Mouse (Mus musculus) cerebellum, adult 11 months (tissue): ENCODE data around the gene Hist3h2a.

Experiments
- DNase-seq: peaks from one replicate; pipeline ENCODE4 v3.0.0; 2022

Gene Hist3h2a

DNA sequence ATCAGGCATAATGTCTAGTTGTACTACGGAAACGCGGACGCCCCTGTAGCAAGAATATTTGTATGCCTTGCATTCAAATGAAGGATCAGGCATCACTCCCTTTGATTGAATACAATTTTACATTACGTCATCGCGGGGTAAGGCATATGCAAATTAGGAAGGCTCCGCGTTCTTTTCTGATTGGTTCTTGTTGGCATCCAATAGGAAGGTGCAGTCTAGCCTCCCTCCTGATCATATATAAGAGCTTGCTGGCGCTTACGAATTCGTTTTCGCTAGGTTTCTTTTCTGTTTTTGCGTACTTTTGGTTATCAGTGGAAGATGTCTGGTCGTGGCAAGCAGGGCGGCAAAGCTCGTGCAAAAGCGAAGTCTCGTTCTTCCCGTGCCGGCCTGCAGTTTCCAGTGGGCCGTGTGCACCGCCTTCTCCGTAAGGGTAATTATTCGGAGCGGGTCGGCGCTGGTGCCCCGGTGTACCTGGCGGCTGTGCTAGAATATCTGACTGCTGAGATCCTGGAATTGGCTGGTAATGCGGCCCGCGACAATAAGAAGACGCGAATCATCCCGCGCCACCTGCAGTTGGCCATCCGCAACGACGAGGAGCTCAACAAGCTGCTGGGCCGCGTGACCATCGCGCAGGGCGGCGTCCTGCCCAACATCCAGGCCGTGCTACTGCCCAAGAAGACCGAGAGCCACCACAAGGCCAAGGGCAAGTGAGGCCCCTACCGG lies at the start of gene Hist3h2a, which contains the start of gene Trim17:
Gene Hist3h2a, plus strand, starts transcription at position 266 of the 723 bp plus-strand sequence.
Gene Trim17, plus strand, starts transcription at position 266 of the 723 bp plus-strand sequence.
- DNase-seq, result peak; percentile 90

DNA sequence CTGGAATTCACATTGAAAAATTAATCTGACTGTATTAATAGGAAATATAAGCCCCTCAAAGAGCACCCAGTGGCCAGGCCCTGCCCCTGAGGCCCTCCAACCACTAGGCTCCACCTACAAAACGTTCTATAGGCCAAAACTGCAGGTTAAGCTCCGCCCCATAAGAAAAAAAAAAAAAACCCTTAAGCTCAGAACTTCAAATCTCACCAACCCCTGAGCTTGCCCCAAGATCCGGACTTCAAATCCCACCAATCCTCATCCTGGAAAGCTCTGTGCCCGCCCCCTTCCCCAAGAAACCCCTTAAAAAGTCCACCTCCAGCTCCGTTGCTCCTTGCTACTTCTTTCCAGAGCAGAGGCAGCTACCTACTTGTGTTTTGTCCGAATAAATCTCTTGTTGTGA lies 49.6 kb upstream of the Hist3h2a start:
- DNase-seq, result no peak

DNA sequence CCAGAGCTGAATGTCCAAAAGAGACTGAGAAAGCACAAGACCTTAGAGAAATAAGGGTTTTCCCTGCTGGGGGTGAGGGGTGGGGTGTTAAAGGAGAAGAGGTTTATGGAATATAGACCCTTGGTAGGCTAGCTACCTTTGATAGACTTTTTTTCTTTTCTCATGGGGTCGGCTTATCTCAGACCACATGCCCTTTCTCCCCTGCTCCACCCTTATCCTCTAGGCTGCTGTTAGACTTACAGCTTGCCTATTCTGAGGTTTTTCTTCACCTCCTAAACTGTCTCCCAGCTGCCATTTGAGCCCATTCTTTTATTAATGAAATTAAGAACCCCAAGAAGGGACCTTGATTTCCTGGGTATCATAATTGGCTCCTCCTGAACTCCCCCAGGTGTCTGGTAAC lies 40.7 kb upstream of the Hist3h2a start:
- no peak for DNase-seq

DNA sequence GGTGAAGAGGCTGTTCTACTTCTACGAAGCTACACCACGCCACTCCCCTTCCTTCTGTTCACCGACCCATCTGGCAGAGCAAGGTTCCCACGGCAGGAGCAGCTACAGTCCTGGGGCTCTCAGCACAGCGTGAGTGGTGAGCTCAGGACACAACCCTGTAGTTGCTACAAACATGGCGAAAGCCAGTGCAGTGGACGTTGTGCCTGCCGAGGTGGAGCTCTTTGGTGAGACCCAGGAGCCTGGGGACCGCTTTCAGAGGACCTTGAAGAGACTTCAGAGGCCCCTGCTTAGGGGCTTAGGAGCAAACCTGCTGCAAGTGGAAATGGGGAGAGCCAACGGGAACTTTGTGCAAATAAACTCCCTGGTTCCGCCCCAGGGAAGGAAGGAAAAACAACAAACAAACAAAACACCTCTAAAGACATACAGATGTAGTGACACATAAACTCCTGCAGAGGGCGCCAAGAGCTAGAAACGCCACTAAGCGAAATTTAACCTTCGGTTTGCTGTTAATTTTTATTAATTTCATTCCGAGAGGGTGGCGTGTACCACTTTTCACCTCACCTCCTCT lies 39.9 kb upstream of the Hist3h2a start:
- no peak for DNase-seq

DNA sequence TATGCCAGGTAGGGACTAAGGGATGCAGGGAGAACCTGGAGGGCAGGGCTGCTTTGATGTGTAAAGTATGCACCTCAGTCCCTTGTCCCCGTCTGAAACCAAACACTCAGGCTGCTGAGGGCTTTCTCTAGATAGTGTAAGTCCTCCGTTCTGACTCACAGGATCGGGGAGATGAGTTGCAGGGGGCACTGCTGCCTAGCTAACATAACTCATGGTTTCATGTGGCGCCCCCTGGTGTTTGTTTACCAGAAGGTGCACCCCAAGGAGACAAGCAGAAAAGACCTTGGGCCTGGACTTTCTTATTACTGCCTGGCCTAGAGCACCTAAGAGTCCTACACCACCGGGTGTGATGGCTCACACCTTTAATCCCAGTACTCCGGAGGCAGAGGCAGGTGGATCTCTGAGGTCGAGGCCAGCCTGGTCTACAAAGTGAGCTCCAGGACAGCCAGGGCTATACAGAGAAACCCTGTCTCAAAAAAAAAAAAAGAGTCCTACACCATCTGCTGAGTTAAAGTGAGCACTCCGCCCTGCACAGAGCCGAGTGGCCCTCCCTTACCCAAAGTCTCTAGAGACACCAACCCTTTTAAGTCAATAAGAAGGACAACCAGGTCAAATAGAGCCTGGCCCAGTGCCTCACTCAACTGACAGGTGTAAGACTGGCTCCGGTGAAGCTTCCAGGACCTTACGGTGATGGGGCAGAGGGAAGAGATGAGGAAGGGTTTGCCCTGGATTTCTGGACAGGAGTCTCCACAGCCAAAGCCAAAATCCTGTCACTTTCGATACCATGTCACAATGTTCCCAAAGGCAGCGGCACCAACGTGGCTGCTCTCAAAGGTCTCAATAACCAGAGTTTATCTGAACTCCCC lies 37.4 kb upstream of the Hist3h2a start:
- no peak for DNase-seq

DNA sequence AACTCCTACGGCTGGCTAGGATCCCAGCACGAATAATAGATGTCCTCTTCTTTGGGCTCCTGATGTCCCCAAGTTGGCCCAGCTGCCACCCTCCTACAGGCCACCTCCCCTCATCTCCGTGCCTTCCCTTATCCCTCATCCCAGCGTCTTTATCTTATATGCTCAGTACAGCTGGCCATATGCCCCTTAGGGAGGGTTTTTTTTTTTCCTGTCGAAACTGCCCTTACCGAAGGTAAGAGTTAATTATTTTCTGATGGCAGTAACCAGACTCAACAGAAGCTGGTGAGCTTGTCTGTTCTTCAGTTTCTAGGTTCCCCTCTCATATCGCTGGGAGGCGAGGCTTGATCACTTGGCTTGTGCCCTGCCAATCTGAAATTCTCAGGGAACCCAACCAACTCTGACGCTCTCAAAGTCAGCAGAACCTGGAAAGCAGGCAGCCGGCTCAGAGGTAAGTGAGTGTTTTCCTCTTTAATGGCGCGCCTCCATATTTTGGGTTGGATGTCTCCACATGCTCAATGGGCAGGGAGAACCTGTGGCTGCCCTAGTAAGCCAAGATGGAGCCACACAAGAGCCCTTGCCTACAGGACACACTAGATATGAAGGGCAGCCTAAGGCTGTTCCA lies 36.6 kb upstream of the Hist3h2a start, which contains the start of gene Btnl10:
Gene Btnl10, plus strand, starts transcription at position 164 of the 622 bp plus-strand sequence.
- DNase-seq, result no peak

DNA sequence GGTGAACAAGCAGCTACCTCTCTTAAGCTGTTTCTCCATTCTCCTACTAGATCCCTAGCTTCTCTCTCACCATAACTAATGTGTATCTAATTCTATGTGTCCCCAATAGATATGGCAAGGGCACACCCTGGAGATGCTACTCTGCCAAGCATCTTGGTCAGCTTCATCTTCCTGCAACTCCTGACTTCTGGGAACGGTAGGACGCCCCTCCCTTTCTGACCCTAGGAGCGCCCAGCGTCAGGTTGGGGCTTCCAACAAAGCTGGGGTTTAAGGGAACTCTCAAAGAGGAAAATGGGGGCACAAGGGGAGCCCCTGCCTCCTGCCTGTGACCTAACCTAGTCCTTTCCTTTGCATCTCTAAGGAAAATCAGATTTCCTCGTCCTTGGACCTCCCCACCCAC lies 35.7 kb upstream of the Hist3h2a start:
- DNase-seq, result no peak

DNA sequence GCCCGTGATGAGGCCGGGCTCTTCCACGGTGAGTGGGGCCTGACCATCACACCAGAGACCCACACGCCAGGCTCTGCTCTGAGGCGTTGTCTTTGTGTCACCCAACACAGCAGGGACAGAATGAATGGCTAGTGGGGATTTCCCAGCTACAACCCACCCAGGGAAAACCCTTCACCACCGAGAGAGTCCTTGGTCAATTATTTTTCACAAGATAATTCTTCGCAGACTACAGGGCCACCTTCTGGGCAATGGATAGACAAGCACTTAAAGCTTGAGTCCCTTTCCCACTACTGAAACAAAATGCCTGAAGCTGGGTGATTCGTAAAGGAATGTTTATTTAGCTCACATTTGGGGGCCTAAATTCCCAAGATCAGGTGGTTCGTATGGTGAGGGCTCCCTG lies 32.1 kb upstream of the Hist3h2a start:
- DNase-seq, result no peak

DNA sequence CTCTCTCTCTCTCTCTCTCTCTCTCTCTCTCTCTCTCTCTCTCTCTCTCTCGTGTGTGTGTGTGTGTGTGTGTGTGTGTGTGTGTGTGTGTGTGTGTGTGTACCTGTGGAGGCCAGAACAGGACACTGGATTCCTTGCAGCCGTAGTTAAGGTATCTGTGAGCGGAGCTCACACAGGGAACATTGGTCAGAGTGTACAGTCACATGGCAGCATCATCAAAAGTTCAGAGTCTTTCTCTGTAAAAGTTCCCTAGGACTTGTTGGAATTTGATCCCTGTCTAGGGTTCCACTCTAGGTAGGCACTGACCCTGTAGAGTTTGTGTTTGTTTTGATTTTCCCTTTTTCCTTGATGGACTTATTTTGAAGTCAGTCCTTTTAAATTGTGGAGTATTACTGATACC lies 27.8 kb upstream of the Hist3h2a start:
- DNase-seq, result no peak

DNA sequence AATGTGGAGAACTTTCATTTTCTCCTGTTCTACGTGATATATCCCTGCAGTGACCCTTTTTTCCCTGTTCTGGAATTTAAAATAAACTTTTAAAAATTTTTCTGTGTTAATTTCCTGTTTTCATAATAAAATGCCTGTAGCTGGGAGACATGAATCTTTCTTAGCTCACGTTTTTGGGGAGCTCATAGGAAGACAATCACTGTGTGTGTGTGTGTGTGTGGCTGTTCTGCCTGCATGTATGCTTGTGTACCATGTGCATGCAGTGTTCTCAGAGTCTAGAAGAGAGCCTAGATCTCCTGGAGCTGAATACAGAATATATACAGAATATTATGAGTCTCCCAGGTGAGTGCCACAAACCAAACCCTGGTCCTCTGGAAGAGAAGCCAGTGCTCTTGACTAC lies 27.4 kb upstream of the Hist3h2a start:
- DNase-seq, result no peak

DNA sequence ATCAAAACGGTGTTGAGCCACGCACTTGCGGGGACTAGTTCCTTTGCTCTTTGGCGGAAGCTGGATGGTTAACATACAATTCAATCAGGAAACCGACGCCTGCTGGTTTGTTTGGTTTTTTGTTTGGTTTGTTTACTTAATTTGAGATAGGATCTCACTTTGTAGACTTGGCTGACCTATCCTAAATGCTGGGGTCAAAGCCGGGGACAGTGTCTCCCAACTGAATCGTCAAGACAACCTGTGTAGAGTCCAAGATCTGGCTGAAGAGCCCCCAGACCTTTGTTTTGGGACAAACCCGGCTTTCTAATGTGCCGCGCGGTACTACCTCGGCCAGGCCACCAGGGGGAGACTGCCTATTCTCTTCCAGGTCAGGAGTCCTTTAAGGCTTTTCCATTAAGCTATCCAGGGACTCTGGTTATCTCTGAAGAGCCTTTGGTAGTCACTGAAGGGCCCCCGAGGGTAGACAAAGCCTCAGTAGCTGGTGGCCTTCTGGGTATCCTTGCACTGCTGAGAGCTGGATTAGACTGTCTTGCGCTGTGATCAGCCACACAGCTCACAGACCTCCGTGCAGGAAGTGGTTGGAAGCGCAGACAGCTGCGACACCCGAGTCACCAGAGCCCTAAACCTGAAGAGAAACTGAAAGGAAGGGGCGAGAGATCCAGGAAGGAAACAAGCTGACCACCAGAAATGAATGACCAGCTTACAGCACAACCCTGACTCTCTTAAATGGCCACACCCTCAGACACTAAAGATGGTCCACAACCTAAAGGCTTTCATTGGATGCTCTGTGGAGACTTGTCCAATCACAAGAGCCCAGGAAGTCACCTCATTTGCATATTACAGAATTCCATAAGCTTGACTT lies 26.5 kb upstream of the Hist3h2a start:
- no peak for DNase-seq

DNA sequence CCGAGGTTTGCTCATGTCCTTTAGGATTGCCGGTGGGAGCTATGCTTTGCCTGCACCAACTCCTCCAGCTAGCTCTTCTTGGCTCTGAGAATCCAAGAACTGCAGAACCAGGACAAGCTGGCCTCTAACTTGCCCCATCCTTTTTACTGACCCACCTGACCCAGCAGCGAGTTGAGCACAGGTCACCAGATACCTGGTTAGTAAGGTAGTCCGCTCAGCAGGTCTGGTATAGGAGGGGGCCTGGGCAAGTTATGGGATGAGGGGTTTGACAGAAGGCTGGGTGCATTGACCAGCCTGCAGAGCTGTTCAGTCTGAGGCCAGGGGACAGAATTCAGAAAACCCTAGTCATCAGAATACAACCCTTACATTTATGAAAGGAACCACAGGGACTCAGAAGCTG lies 25.4 kb upstream of the Hist3h2a start:
- DNase-seq, result no peak

DNA sequence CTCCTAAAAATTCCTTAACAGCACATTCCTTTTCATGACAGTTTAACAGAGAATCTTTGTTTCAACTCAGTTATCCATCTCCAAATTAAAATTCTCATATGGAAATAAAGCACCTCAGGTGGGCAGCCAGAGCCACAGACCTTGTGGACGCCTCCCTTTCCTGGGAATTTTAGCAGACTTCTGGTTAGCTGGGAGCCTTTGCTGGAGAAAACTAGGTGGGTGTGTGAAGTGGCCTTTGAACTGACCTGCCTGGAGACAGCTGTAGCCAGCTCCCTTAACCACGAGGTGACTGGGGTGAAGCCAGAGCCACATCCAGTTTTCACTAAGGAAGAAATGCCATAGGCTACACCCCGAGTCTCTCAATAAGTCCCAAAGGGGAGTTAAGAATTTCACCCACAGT lies 24.8 kb upstream of the Hist3h2a start:
- no peak for DNase-seq

DNA sequence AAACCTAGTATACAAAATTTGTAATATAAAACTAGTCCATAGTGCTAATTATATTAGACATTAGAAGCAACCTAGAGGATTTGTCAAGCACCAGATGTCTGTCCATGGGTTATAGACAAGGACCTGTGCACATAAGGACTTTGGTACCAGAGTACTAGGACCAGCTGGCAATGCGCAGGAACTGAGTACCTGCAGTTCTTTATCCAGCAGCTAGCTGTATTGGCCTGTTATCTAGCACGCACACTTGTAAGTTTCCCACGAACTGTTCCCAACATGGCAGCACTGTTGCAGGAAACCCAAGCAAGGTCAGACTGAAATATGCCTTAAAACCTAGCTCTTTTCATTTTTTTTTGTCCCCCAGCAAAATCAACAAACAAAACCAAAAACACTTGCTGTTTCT lies 24.2 kb upstream of the Hist3h2a start:
- no peak for DNase-seq

DNA sequence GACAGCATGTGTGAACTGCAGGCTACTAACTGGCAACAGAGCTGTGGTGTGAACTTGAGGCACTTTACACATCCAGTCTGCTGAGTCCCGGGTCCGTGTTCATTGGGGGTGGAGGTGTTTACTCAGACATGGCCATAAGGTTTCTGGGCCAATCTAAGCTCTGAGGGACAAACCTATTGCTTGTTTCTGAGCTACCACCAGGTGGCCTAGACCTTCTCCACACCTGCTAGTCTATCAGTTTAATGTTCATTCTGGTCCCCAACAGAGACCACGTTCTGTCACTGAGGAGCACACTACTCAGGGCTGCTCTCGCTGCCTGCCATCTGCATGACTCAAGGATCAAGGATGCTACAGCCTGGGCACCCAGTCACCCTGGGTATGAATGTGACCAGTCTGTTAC lies 22.9 kb upstream of the Hist3h2a start:
- no peak for DNase-seq

DNA sequence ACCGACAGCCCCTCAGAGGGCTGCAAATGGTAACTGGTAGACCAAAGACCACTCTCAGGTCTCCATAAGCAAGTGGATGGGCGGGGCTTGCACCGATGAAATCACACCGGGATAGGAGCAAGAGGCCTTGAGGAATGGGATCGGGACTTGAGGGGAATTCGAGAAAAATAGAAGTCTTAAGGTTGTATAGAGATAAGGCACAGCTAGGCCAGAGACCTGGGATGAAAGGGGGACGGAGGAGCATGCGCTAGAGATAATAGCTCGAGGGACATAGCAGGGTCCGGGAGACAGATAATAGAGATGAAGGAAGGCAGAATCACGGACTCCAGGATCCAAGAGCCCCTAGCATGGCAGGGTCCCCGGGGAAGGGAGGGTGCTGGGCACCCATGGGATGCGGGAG lies 16.6 kb upstream of the Hist3h2a start:
- no peak for DNase-seq

DNA sequence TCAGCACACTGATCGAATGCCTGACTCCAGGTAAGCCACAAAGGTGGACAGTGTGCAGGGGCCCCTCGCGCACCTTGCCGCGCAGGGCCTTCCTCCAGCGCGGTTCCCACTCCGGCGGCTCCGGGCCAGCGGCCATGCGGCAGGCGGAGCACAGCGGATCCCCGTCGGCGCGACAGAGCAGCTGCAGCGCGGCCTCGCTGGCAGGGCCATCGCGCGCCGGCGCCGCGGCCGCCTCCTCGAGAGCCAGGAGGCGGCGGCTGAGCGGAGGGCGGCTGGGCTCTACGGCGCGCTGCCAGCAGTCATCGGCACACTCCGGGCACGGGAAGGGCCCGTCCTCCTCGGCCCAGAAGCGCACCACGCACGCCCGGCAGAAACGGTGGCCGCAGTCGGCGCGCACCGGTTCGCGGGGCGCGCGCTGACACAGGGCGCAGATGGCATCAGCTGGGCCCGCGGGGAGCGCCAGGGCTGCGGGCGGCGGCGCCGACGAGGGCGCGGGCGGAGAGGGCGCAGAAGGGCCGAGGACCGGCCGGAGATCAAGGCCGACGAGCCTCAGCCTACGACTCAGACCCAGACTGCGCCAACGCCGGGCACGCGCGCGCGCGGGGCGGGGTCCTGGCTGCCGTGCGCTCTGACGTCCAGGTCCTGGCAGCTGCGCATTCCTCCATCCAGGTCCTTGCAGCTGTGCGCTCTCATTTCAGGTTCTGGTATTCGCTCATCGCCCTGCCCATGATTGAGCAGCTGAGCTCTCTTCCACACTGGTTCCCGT lies 16.0 kb upstream of the Hist3h2a start, which contains the start of gene Rnf187:
Gene Rnf187, minus strand, starts transcription at position 595 of the 766 bp plus-strand sequence.
- peak; percentile 92 for DNase-seq

DNA sequence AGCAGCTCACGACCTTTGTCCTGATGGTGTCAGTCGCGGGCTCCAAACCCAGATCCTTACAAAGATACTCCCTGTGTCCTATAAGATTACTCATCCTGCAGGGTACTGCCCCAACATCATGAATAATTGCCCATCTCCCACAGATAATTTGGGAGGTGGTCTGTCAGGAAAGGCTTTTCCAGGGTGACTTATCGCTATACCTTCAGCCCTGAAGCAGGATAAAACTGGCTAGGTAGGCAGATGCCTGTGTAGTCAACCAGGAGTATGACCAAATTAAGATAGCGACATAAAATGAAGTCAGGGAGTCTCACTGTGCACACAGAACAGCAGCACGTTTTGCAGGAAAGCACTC lies 15.4 kb upstream of the Hist3h2a start:
- DNase-seq, result no peak

DNA sequence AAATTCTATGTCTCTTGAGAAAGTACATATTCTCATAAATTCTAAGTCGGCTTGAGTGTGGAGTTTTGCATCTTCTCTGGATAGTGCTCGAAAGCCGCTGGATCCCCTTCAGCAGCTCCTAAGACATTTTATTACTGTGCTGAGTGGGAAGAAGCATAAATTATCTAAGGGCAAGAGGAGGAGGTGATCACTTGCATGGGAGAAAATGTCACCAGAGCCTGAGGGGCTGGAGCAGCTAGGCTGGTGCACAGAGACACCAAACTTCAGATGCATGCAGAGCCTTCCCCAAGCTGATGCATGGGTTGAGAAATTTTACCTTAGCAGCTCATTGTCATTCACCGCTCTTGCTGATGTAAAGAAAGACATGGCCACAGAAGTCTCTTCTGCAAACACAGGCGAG lies 10.3 kb upstream of the Hist3h2a start:
- no peak for DNase-seq

DNA sequence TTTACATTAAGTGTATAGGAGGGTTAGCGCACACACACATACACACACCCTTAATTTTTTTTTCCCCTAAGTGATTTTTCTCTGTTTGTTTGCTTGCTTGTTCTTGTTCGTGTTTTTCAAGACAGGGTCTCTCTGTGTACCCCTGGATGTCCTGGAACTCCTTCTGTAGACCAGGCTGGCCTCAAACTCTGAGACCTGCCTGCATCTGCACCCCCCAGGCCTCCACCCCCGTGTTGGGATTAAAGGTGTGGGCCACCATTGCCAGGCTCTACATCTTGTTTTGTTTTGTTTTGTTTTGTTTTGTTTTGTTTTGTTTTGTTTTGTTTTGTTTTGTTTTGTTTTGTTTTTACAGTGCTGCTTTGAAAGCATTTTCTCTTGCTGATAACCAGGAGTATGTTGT lies 7.2 kb upstream of the Hist3h2a start:
- DNase-seq, result no peak

DNA sequence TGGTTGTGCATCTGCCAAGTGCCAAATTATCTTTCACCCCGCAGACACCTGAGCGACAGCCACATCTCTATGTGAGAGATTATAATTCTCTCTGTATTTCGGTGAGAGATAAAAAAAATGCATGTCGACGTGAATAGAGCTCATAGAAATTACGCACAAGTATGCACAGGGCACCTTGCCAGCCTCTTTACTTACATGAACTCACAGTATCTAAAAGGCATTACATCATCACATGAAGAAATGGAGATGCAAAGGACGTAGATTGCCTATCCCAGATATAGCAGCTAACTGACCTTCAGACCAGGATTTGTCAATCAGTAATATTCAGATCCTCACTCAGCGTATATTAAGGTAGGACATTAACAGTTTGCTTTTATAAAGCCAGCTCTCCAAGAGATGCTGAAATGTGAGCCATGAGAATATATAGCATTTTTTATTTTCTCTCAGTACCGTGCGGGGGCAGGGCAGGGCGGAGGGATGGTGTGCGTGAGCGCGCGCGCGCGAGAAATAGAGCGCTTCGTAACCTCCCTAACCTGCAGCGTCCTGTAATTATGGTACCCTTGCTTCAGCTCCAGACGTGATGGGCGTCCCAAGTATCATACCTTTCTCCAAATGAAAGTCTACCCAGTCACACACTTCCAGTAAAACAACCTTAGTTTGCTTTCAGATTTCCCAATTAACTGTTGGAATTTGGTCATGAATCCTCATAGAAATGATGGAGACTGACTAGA lies 6.5 kb upstream of the Hist3h2a start:
- peak; percentile 72 for DNase-seq
